Mouse (Mus musculus) olfactory bulb, adult 2 months (tissue): ENCODE measurements around the gene Oca2.

ENCODE experiments used
- CTCF ChIP-seq: fragments of 200-500 bp; IDR thresholded peaks from 2 replicates; pipeline ENCODE4 v1.5.1; 2012; ENCODE audit warnings: low read depth, mild to moderate bottlenecking, low read length, moderate library complexity; ENCODE audit not compliant: insufficient read depth
- POLR2A ChIP-seq: fragments of 200-500 bp; IDR thresholded peaks from 2 replicates; pipeline ENCODE4 v1.6.1; 2012; ENCODE audit warnings: mild to moderate bottlenecking, low read depth, low read length, moderate library complexity; ENCODE audit not compliant: insufficient read depth

GRCm38 (mm10) chr7:56549226-56549625 lies 309.7 kb downstream of the Oca2 start:
- no peak for TF ChIP-seq POLR2A
- TF ChIP-seq CTCF, result no peak
